Mouse (Mus musculus) hindbrain, embryonic 10.5 days (tissue): ENCODE results near the gene Borcs8. TPM values are rescaled to one million over a fixed set of nuclear protein-coding genes. Genes with fewer than 3 reads are reported as not detected.

Experiments used
- DNase-seq: peaks from one replicate; pipeline ENCODE4 v3.0.0-alpha.2; 2017; ENCODE audit warnings: low spot score
- H3K27ac ChIP-seq: fragments of 300-500 bp; sonication (generic); 2 replicates; pipeline ENCODE4 v1.5.1; 2016; ENCODE audit warnings: mild to moderate bottlenecking, moderate library complexity
- H3K27me3 ChIP-seq: fragments of 300-500 bp; sonication (generic); 2 replicates; pipeline ENCODE4 v1.6.1; 2016; ENCODE audit warnings: mild to moderate bottlenecking; ENCODE audit not compliant: poor library complexity, insufficient read depth, severe bottlenecking
- H3K36me3 ChIP-seq: fragments of 300-500 bp; sonication (generic); 2 replicates; pipeline ENCODE4 v1.6.1; 2016; ENCODE audit warnings: mild to moderate bottlenecking, moderate library complexity
- H3K4me1 ChIP-seq: fragments of 300-500 bp; sonication (generic); replicated peaks from 2 replicates; pipeline ENCODE4 v1.6.1; 2016; ENCODE audit warnings: mild to moderate bottlenecking
- H3K4me3 ChIP-seq: fragments of 300-500 bp; sonication (generic); 2 replicates; pipeline ENCODE4 v1.5.1; 2016; ENCODE audit warnings: mild to moderate bottlenecking, moderate library complexity
- H3K9me3 ChIP-seq: fragments of 300-500 bp; sonication (generic); 2 replicates; pipeline ENCODE4 v1.6.1; 2016; ENCODE audit warnings: mild to moderate bottlenecking, moderate library complexity
- WGBS: fragments of 180-500 bp; shearing (Covaris S2); methylation state at CpG from one replicate; pipeline ENCODE4 v1.1.7; 2016; 5-methylcytosine and 5-hydroxymethylcytosine counted together
- polyA plus RNA-seq: library from polyadenylated mRNA; unstranded; fragments of >200 nt; fragmentation: Nextera tagmentation; extraction: Ambion mirVana; gene quantifications from 2 replicates; pipeline ENCODE4 v1.2.1, GENCODE M21; 2016

Gene Borcs8
- polyA plus RNA-seq, 1 experiment from 2014 or later = 48.3 TPM

GRCm38 (mm10) chr8:70171240-70171639, 31.9 kb downstream of the Borcs8 start:
- H3K27me3 ChIP-seq = peaks cover 16% of the 10 kb centered on the region
- peak overlapping the region; percentile 89; the same call in 1 of the 2 replicates for H3K27ac ChIP-seq
- H3K9me3 ChIP-seq = no peaks in the 10 kb centered on the region
- peaks cover 40% of the 10 kb centered on the region for H3K4me1 ChIP-seq
- 89% methylated on average over 7 of the region's 7 CpGs for WGBS
- DNase-seq = no peak
- H3K4me3 ChIP-seq = no peak overlapping the region
- H3K36me3 ChIP-seq = peaks cover 11% of the 10 kb centered on the region

- H3K27me3 ChIP-seq = peaks cover 10% of the 10 kb centered on the region
- peak within 1 kb of the TSS; percentile 89 for H3K27ac ChIP-seq
- WGBS = 3% methylated on average over 27 of the region's 27 CpGs
- peaks cover 31% of the 10 kb centered on the region for H3K4me1 ChIP-seq
- H3K4me3 ChIP-seq = peak within 1 kb of the TSS; percentile 82
- peaks cover 20% of the 10 kb centered on the region for H3K36me3 ChIP-seq
- peak; percentile 88 for DNase-seq
- no peaks in the 10 kb centered on the region for H3K9me3 ChIP-seq
Observed at GRCm38 (mm10) chr8:70172043-70172681, 32.9 kb downstream of the Borcs8 start, which contains the start of gene Tmem161a. Gene Tmem161a (plus strand): TSS chr8:70172356.

- Histone ChIP-seq H3K27me3 (peaks cover 3% of the 10 kb centered on the region), H3K9me3 (no peaks in the 10 kb centered on the region), H3K4me3 (peak overlapping the region; percentile 82), H3K36me3 (peaks cover 31% of the 10 kb centered on the region), H3K4me1 (peaks cover 29% of the 10 kb centered on the region), H3K27ac (no peak overlapping the region)
- WGBS = 95% methylated on average over 5 of the region's 5 CpGs
- no peak for DNase-seq
Observed at GRCm38 (mm10) chr8:70173320-70173719, 34.0 kb downstream of the Borcs8 start.

GRCm38 (mm10) chr8:70174079-70174478, 34.8 kb downstream of the Borcs8 start:
- Histone ChIP-seq H3K27ac (no peak overlapping the region), H3K4me1 (peaks cover 29% of the 10 kb centered on the region), H3K9me3 (no peaks in the 10 kb centered on the region), H3K27me3 (no peaks in the 10 kb centered on the region), H3K36me3 (peaks cover 39% of the 10 kb centered on the region), H3K4me3 (no peak overlapping the region)
- WGBS = 92% methylated on average over 7 of the region's 7 CpGs
- no peak for DNase-seq

- Histone ChIP-seq H3K4me3 (no peak overlapping the region), H3K9me3 (no peaks in the 10 kb centered on the region), H3K27ac (no peak overlapping the region), H3K4me1 (peaks cover 9% of the 10 kb centered on the region), H3K36me3 (peaks cover 73% of the 10 kb centered on the region), H3K27me3 (no peaks in the 10 kb centered on the region)
- no peak for DNase-seq
- WGBS = 89% methylated on average over 2 of the region's 2 CpGs
Observed at GRCm38 (mm10) chr8:70178231-70178630, 38.9 kb downstream of the Borcs8 start.

- DNase-seq = no peak
- Histone ChIP-seq H3K36me3 (peaks cover 79% of the 10 kb centered on the region), H3K27ac (no peak overlapping the region), H3K4me3 (no peak overlapping the region), H3K9me3 (no peaks in the 10 kb centered on the region), H3K27me3 (no peaks in the 10 kb centered on the region), H3K4me1 (0 out of 2 replicates have a peak, but pooled peaks cover 3% of the 10 kb centered on the region)
- 98% methylated on average over 4 of the region's 4 CpGs for WGBS
Observed at GRCm38 (mm10) chr8:70179082-70179481, 39.8 kb downstream of the Borcs8 start.

- no peak overlapping the region for H3K4me3 ChIP-seq
- H3K27ac ChIP-seq = no peak overlapping the region
- no peak for DNase-seq
- no peaks in the 10 kb centered on the region for H3K27me3 ChIP-seq
- WGBS = 82% methylated on average over 16 of the region's 16 CpGs
- H3K36me3 ChIP-seq = peaks cover 68% of the 10 kb centered on the region
- H3K9me3 ChIP-seq = no peaks in the 10 kb centered on the region
- peaks cover 4% of the 10 kb centered on the region; the same call in 1 of the 2 replicates for H3K4me1 ChIP-seq
Observed at GRCm38 (mm10) chr8:70181212-70181902, 42.1 kb downstream of the Borcs8 start.

- WGBS = 72% methylated on average over 2 of the region's 2 CpGs
- H3K4me3 ChIP-seq = no peak overlapping the region
- H3K4me1 ChIP-seq = peaks cover 6% of the 10 kb centered on the region; the same call in 1 of the 2 replicates
- DNase-seq = no peak
- H3K27ac ChIP-seq = no peak overlapping the region
- H3K27me3 ChIP-seq = no peaks in the 10 kb centered on the region
- peaks cover 63% of the 10 kb centered on the region for H3K36me3 ChIP-seq
- no peaks in the 10 kb centered on the region for H3K9me3 ChIP-seq
Observed at GRCm38 (mm10) chr8:70181903-70182252, 42.6 kb downstream of the Borcs8 start.

GRCm38 (mm10) chr8:70183194-70183593, 43.9 kb downstream of the Borcs8 start:
- no peak overlapping the region for H3K27ac ChIP-seq
- no peaks in the 10 kb centered on the region for H3K9me3 ChIP-seq
- no peak for DNase-seq
- H3K36me3 ChIP-seq = peaks cover 51% of the 10 kb centered on the region
- peaks cover 6% of the 10 kb centered on the region; the same call in 1 of the 2 replicates for H3K4me1 ChIP-seq
- 86% methylated on average over 4 of the region's 4 CpGs for WGBS
- no peaks in the 10 kb centered on the region for H3K27me3 ChIP-seq
- H3K4me3 ChIP-seq = no peak overlapping the region

- H3K27ac ChIP-seq = peak overlapping the region; percentile 59
- DNase-seq = no peak
- 75% methylated on average over 7 of the region's 7 CpGs for WGBS
- H3K27me3 ChIP-seq = no peaks in the 10 kb centered on the region
- no peaks in the 10 kb centered on the region for H3K9me3 ChIP-seq
- peaks cover 43% of the 10 kb centered on the region for H3K4me1 ChIP-seq
- 0 out of 2 replicates have a peak, but pooled peaks cover 3% of the 10 kb centered on the region for H3K36me3 ChIP-seq
- H3K4me3 ChIP-seq = no peak overlapping the region
Observed at GRCm38 (mm10) chr8:70188707-70189106, 49.4 kb downstream of the Borcs8 start.

GRCm38 (mm10) chr8:70193238-70193637, 53.9 kb downstream of the Borcs8 start:
- 66% methylated on average over 5 of the region's 5 CpGs for WGBS
- no peaks in the 10 kb centered on the region for H3K36me3 ChIP-seq
- H3K4me3 ChIP-seq = no peak overlapping the region
- H3K27ac ChIP-seq = peak overlapping the region; percentile 50; the same call in 1 of the 2 replicates
- no peaks in the 10 kb centered on the region for H3K27me3 ChIP-seq
- no peak for DNase-seq
- no peaks in the 10 kb centered on the region for H3K9me3 ChIP-seq
- peaks cover 52% of the 10 kb centered on the region for H3K4me1 ChIP-seq

GRCm38 (mm10) chr8:70194191-70194590, 54.9 kb downstream of the Borcs8 start:
- H3K4me1 ChIP-seq = peaks cover 50% of the 10 kb centered on the region
- H3K4me3 ChIP-seq = no peak overlapping the region
- H3K27me3 ChIP-seq = no peaks in the 10 kb centered on the region
- no peaks in the 10 kb centered on the region for H3K36me3 ChIP-seq
- H3K9me3 ChIP-seq = no peaks in the 10 kb centered on the region
- WGBS = 87% methylated on average over 3 of the region's 3 CpGs
- DNase-seq = no peak
- H3K27ac ChIP-seq = 0 out of 2 replicates have a peak overlapping the region, but pooled peaks have one; percentile 8

GRCm38 (mm10) chr8:70195762-70196161, 56.5 kb downstream of the Borcs8 start:
- H3K9me3 ChIP-seq = no peaks in the 10 kb centered on the region
- no peaks in the 10 kb centered on the region for H3K27me3 ChIP-seq
- peaks cover 47% of the 10 kb centered on the region for H3K4me1 ChIP-seq
- no peak for DNase-seq
- H3K4me3 ChIP-seq = no peak overlapping the region
- 78% methylated on average over 2 of the region's 2 CpGs for WGBS
- no peak overlapping the region for H3K27ac ChIP-seq
- H3K36me3 ChIP-seq = no peaks in the 10 kb centered on the region
